Mouse (Mus musculus): ENCODE results near the gene Srp54b. TPM values are rescaled to one million over a fixed set of nuclear protein-coding genes. Genes with fewer than 3 reads are reported as not detected.
A peak's percentile ranks its signal among the peaks of the same experiment; 100 is the strongest.
"Not testable (repeated sequence)": the region's sequence is repeated elsewhere in the genome, so short reads cannot be mapped to it uniquely, and the experiment has no call there.

Gene Srp54b
- polyA plus RNA-seq, 1 experiment from 2014 or later = 52.3 TPM

- ATAC-seq (replicated peaks; ENCODE audit: low FRiP score); H3K27me3 ChIP-seq (ENCODE audit: control insufficient read depth, insufficient read depth, low read length); H3K4me1 ChIP-seq (replicated peaks; ENCODE audit: control insufficient read depth, insufficient read depth, low read length); H3K36me3 ChIP-seq (ENCODE audit: control insufficient read depth, insufficient read depth, low read length); H3K9me3 ChIP-seq (ENCODE audit: control insufficient read depth, low read length); H3K4me3 ChIP-seq (ENCODE audit: low read depth, low read length); DNase-seq (ENCODE audit: low spot score); H3K9ac ChIP-seq (ENCODE audit: low read length); H3K27ac ChIP-seq (ENCODE audit: low read depth, low read length); H3K4me2 ChIP-seq (ENCODE audit: low read depth, low read length, severe bottlenecking): not testable (repeated sequence)
- WGBS = no CpG with 5 or more reads among the region's 5 CpGs
These were observed 34.2 kb downstream of the Srp54b start for GRCm38 (mm10) chr12:55189127-55189526.

- H3K9ac ChIP-seq (ENCODE audit: low read length); H3K27ac ChIP-seq (ENCODE audit: low read depth, low read length); H3K4me1 ChIP-seq (replicated peaks; ENCODE audit: control insufficient read depth, insufficient read depth, low read length); H3K4me3 ChIP-seq (ENCODE audit: low read depth, low read length); DNase-seq (ENCODE audit: low spot score); H3K36me3 ChIP-seq (ENCODE audit: control insufficient read depth, insufficient read depth, low read length); H3K9me3 ChIP-seq (ENCODE audit: control insufficient read depth, low read length); H3K27me3 ChIP-seq (ENCODE audit: control insufficient read depth, insufficient read depth, low read length); H3K4me2 ChIP-seq (ENCODE audit: low read depth, low read length, severe bottlenecking): not testable (repeated sequence)
- WGBS = no CpG with 5 or more reads among the region's 40 CpGs
- peak; percentile 94 for ATAC-seq (replicated peaks; ENCODE audit: low FRiP score)
These were observed 44.4 kb downstream of the Srp54b start, which contains the start of gene 1700047I17Rik2 for GRCm38 (mm10) chr12:55199306-55199705. TSS of gene 1700047I17Rik2 (plus strand) at chr12:55199592.

- H3K4me2 ChIP-seq (ENCODE audit: low read depth, low read length, severe bottlenecking); H3K27me3 ChIP-seq (ENCODE audit: control insufficient read depth, insufficient read depth, low read length); DNase-seq (ENCODE audit: low spot score); H3K27ac ChIP-seq (ENCODE audit: low read depth, low read length); H3K36me3 ChIP-seq (ENCODE audit: control insufficient read depth, insufficient read depth, low read length); H3K4me3 ChIP-seq (ENCODE audit: low read depth, low read length); H3K4me1 ChIP-seq (replicated peaks; ENCODE audit: control insufficient read depth, insufficient read depth, low read length); H3K9ac ChIP-seq (ENCODE audit: low read length); H3K9me3 ChIP-seq (ENCODE audit: control insufficient read depth, low read length): not testable (repeated sequence)
- ATAC-seq (replicated peaks; ENCODE audit: low FRiP score) = peak; percentile 45
- WGBS = no CpG with 5 or more reads among the region's 18 CpGs
These were observed 44.9 kb downstream of the Srp54b start for GRCm38 (mm10) chr12:55199799-55200198.

- not testable (repeated sequence) for H3K9ac ChIP-seq (ENCODE audit: low read length); H3K36me3 ChIP-seq (ENCODE audit: control insufficient read depth, insufficient read depth, low read length); H3K27ac ChIP-seq (ENCODE audit: low read depth, low read length); ATAC-seq (replicated peaks; ENCODE audit: low FRiP score); H3K4me3 ChIP-seq (ENCODE audit: low read depth, low read length); H3K27me3 ChIP-seq (ENCODE audit: control insufficient read depth, insufficient read depth, low read length); DNase-seq (ENCODE audit: low spot score); H3K9me3 ChIP-seq (ENCODE audit: control insufficient read depth, low read length); H3K4me2 ChIP-seq (ENCODE audit: low read depth, low read length, severe bottlenecking); H3K4me1 ChIP-seq (replicated peaks; ENCODE audit: control insufficient read depth, insufficient read depth, low read length)
- WGBS = no CpG with 5 or more reads among the region's 6 CpGs
These were observed 58.0 kb downstream of the Srp54b start for GRCm38 (mm10) chr12:55212944-55213343.

- DNase-seq (ENCODE audit: low spot score); H3K27ac ChIP-seq (ENCODE audit: low read depth, low read length); H3K9ac ChIP-seq (ENCODE audit: low read length); H3K4me2 ChIP-seq (ENCODE audit: low read depth, low read length, severe bottlenecking); H3K4me1 ChIP-seq (replicated peaks; ENCODE audit: control insufficient read depth, insufficient read depth, low read length); H3K9me3 ChIP-seq (ENCODE audit: control insufficient read depth, low read length); H3K36me3 ChIP-seq (ENCODE audit: control insufficient read depth, insufficient read depth, low read length); H3K27me3 ChIP-seq (ENCODE audit: control insufficient read depth, insufficient read depth, low read length): not testable (repeated sequence)
- peak; percentile 98 for ATAC-seq (replicated peaks; ENCODE audit: low FRiP score)
- WGBS = no CpG with 5 or more reads among the region's 57 CpGs
- H3K4me3 ChIP-seq (ENCODE audit: low read depth, low read length) = peak within 1 kb of the TSS; percentile 25
These were observed 75.0 kb downstream of the Srp54b start, which contains the start of gene Srp54c for GRCm38 (mm10) chr12:55229626-55230519. TSS of gene Srp54c (plus strand) at chr12:55230168.

GRCm38 (mm10) chr12:55230520-55230861, 75.6 kb downstream of the Srp54b start:
- ATAC-seq (replicated peaks; ENCODE audit: low FRiP score); H3K27ac ChIP-seq (ENCODE audit: low read depth, low read length); H3K9ac ChIP-seq (ENCODE audit: low read length); H3K27me3 ChIP-seq (ENCODE audit: control insufficient read depth, insufficient read depth, low read length); H3K36me3 ChIP-seq (ENCODE audit: control insufficient read depth, insufficient read depth, low read length); DNase-seq (ENCODE audit: low spot score); H3K4me2 ChIP-seq (ENCODE audit: low read depth, low read length, severe bottlenecking); H3K4me1 ChIP-seq (replicated peaks; ENCODE audit: control insufficient read depth, insufficient read depth, low read length); H3K9me3 ChIP-seq (ENCODE audit: control insufficient read depth, low read length): not testable (repeated sequence)
- 0% methylated on average over 10 of the region's 25 CpGs for WGBS
- peak overlapping the region; percentile 25 for H3K4me3 ChIP-seq (ENCODE audit: low read depth, low read length)

Other genes with a start within 250 kb of the Srp54b start
- gene Gm20403, start 168.6 kb upstream of the Srp54b start, polyA plus RNA-seq (2014; fragmentation: Nextera tagmentation; extraction: Ambion mirVana) = not detected in 2 replicates
- 41.1 and 41.7 TPM in 2 replicates for gene Baz1a, start 140.8 kb upstream of the Srp54b start, polyA plus RNA-seq (2014; fragmentation: Nextera tagmentation; extraction: Ambion mirVana)
- 36.8 and 37.9 TPM in 2 replicates for gene 2700097O09Rik, start 75.0 kb upstream of the Srp54b start, polyA plus RNA-seq (2014; fragmentation: Nextera tagmentation; extraction: Ambion mirVana)
- gene Srp54a, start 74.8 kb upstream of the Srp54b start, polyA plus RNA-seq (2014; fragmentation: Nextera tagmentation; extraction: Ambion mirVana) = 156 and 181 TPM in 2 replicates
- 12.3 and 15.7 TPM in 2 replicates for gene Fam177a, start 30.6 kb upstream of the Srp54b start, polyA plus RNA-seq (2014; fragmentation: Nextera tagmentation; extraction: Ambion mirVana)
- gene 1700047I17Rik2, start 44.5 kb downstream of the Srp54b start, polyA plus RNA-seq (2014; fragmentation: Nextera tagmentation; extraction: Ambion mirVana) = 0.64 and 3.6 TPM in 2 replicates
- gene Srp54c, start 75.1 kb downstream of the Srp54b start, polyA plus RNA-seq (2014; fragmentation: Nextera tagmentation; extraction: Ambion mirVana) = 65.7 and 74.5 TPM in 2 replicates
- gene 1110008L16Rik, start 144.5 kb downstream of the Srp54b start, polyA plus RNA-seq (2014; fragmentation: Nextera tagmentation; extraction: Ambion mirVana) = 15.6 and 16.0 TPM in 2 replicates
- 28.4 and 35.8 TPM in 2 replicates for gene Ppp2r3c, start 147.9 kb downstream of the Srp54b start, polyA plus RNA-seq (2014; fragmentation: Nextera tagmentation; extraction: Ambion mirVana)
- gene Psma6, start 229.1 kb downstream of the Srp54b start, polyA plus RNA-seq (2014; fragmentation: Nextera tagmentation; extraction: Ambion mirVana) = 425 and 448 TPM in 2 replicates